Mouse (Mus musculus) kidney, embryonic 15.5 days (tissue): ENCODE data around the gene Osbpl5. TPM values are rescaled to one million over a fixed set of nuclear protein-coding genes. Genes with fewer than 3 reads are reported as not detected.
A peak's percentile ranks its signal among the peaks of the same experiment; 100 is the strongest.

Source experiments
- ATAC-seq: fragments of 200-750 bp; cut with Nextera tagmentation; replicated peaks from 2 replicates; pipeline ENCODE4 v1.8.0; 2017; ENCODE audit warnings: moderate TSS enrichment; ENCODE audit not compliant: low FRiP score
- H3K27ac ChIP-seq: fragments of 300-500 bp; sonication (generic); 2 replicates; pipeline ENCODE4 v1.5.1; 2015; ENCODE audit warnings: mild to moderate bottlenecking, inconsistent platforms
- H3K27me3 ChIP-seq: fragments of 300-500 bp; sonication (generic); 2 replicates; pipeline ENCODE4 v1.6.1; 2015; ENCODE audit warnings: inconsistent platforms
- H3K36me3 ChIP-seq: fragments of 300-500 bp; sonication (generic); 2 replicates; pipeline ENCODE4 v1.6.1; 2015; ENCODE audit warnings: inconsistent platforms
- H3K4me1 ChIP-seq: fragments of 300-500 bp; sonication (generic); 2 replicates; pipeline ENCODE4 v1.6.1; 2015; ENCODE audit warnings: inconsistent platforms
- H3K4me2 ChIP-seq: fragments of 300-500 bp; sonication (generic); 2 replicates; pipeline ENCODE4 v1.6.1; 2015; ENCODE audit warnings: moderate library complexity, mild to moderate bottlenecking, inconsistent platforms
- H3K4me3 ChIP-seq: fragments of 300-500 bp; sonication (generic); replicated peaks from 2 replicates; pipeline ENCODE4 v1.5.1; 2015; ENCODE audit warnings: mild to moderate bottlenecking, inconsistent platforms
- H3K9ac ChIP-seq: fragments of 300-500 bp; sonication (generic); 2 replicates; pipeline ENCODE4 v1.6.1; 2015; ENCODE audit warnings: mild to moderate bottlenecking, inconsistent platforms
- H3K9me3 ChIP-seq: fragments of 300-500 bp; sonication (generic); replicated peaks from 2 replicates; pipeline ENCODE4 v1.6.1; 2016; ENCODE audit warnings: inconsistent platforms
- WGBS: fragments of 180-500 bp; shearing (Covaris S2); methylation state at CpG from one replicate; pipeline ENCODE4 v1.1.7; 2015; ENCODE audit warnings: mixed read lengths; 5-methylcytosine and 5-hydroxymethylcytosine counted together
- polyA plus RNA-seq: library from polyadenylated mRNA; unstranded; fragments of >200 nt; fragmentation: Nextera tagmentation; extraction: Ambion mirVana; gene quantifications from 2 replicates; pipeline ENCODE4 v1.2.1, GENCODE M21; 2015

Osbpl5 gene
- polyA plus RNA-seq, 1 experiment from 2014 or later: 34.0 TPM

DNA sequence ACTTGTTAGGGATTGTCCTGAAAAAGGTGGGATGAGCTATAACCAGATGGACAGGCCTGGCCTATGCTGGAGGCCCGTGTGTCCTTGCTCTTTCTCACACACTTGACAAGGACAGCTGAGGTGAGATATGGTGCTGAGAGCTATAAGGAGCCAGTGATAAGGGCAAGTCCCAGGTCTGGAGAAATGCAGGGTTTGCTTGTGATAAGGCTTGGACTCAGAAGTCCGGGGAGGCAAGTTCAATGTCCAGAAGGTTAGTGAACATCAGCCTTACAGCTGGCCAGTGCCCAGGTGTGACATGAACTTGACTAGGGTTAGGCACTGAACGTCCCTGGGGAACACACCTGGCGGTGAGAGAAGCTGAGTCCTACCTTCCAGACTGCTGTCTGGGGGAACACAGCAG is 4.7 kb downstream of the Osbpl5 start:
- Histone ChIP-seq H3K4me3 (no peak overlapping the region), H3K27me3 (peaks cover 17% of the 10 kb centered on the region), H3K27ac (no peak overlapping the region), H3K36me3 (no peaks in the 10 kb centered on the region), H3K9me3 (no peaks in the 10 kb centered on the region), H3K9ac (no peak overlapping the region), H3K4me1 (peaks cover 17% of the 10 kb centered on the region), H3K4me2 (no peak overlapping the region)
- 70% methylated on average over 4 of the region's 4 CpGs for WGBS
- no peak for ATAC-seq

DNA sequence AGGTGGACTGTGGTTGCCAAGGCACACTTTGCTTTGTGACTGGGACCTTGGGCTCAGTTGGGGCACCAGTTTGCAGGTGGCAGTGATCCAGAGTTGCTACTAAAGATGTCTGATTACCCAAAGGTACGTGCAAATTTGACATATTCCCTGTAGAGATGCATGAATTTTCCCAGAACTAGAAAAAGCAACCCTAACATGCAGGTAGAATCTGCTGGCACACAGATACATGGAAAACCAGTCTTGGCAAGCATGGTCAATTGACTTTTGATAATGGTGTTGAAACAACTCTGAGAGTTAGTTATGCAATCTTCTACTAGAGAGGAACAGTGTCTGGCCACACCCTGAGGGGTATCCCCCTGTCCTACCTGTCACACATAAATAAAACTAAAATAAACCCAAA is 5.4 kb downstream of the Osbpl5 start:
- peaks cover 11% of the 10 kb centered on the region for H3K4me1 ChIP-seq
- H3K4me3 ChIP-seq: no peak overlapping the region
- no peaks in the 10 kb centered on the region for H3K36me3 ChIP-seq
- no peak overlapping the region for H3K4me2 ChIP-seq
- H3K27me3 ChIP-seq: peaks cover 16% of the 10 kb centered on the region
- no peaks in the 10 kb centered on the region for H3K9me3 ChIP-seq
- no peak overlapping the region for H3K27ac ChIP-seq
- no peak overlapping the region for H3K9ac ChIP-seq
- no peak for ATAC-seq
- 86% methylated on average over 1 of the region's 1 CpGs for WGBS

DNA sequence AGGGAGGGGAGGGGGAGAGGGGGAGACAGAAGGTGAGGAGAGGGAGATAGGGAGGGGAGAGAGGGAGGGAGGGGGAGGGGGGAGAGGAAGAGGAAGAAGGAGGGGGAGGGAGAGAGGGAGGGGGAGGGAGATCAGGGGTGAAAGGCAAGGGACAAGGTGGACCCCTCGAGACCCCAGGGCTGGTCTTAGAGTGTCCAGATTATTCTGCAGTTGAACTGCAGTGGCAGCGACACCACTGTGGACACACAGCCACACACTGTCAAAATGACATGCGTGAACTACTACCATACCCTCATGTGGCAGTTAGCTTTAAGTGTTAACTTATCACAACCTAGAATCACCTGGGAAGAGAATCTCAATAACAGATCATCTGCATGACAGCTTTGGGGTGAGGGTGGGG is 7.7 kb downstream of the Osbpl5 start:
- Histone ChIP-seq H3K27ac (no peak overlapping the region), H3K4me1 (peaks cover 8% of the 10 kb centered on the region), H3K9me3 (no peaks in the 10 kb centered on the region), H3K4me3 (no peak overlapping the region), H3K27me3 (no peaks in the 10 kb centered on the region), H3K4me2 (no peak overlapping the region), H3K36me3 (no peaks in the 10 kb centered on the region), H3K9ac (no peak overlapping the region)
- 68% methylated on average over 3 of the region's 3 CpGs for WGBS
- ATAC-seq: no peak

DNA sequence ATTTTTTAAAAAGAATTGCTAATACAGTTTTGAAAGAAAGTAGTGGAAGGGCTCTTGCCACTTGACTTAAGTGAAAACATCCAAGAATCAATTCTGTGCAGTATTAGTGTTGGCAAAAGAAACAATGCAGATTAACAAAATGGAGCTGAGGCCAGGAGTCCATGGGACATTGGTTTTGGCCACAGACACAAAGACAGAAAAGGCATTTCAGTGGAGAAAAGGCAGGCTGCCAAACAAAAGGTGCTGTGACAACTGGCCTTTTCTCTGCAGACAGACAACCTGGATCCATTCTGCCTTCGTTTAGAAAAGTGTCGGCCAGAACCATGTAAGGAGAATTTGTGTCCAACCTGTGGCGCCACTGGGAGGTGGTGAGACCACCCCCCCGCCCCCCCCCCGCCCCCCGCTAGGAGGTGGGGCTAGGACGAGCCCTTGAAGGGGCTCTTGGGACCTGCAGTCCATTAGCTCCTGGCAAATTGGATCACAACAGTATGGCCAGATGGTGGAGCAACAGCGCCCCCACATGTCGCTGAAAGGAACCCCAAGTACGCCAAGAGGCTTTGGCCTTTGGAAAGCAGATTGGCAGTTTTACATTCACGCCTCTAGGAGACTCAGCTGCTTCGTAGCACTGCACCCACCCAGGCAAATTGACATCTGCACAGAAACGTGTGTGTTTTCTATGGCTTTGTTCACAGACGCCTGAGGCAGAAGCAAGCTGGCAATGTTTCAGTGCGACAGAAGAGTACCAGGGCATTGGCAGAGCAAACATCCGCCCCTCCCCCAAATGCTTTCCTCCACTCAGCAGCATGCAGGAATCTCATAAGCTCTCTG is 8.5 kb downstream of the Osbpl5 start:
- peak overlapping the region; percentile 0; the same call in 1 of the 2 replicates for H3K9ac ChIP-seq
- H3K4me3 ChIP-seq: peak overlapping the region; percentile 15
- peak; percentile 78 for ATAC-seq
- H3K27me3 ChIP-seq: no peaks in the 10 kb centered on the region
- H3K4me2 ChIP-seq: peak overlapping the region; percentile 56
- no peaks in the 10 kb centered on the region for H3K36me3 ChIP-seq
- H3K9me3 ChIP-seq: no peaks in the 10 kb centered on the region
- H3K27ac ChIP-seq: no peak overlapping the region; the same call in 1 of the 2 replicates
- H3K4me1 ChIP-seq: peaks cover 8% of the 10 kb centered on the region
- 3% methylated on average over 16 of the region's 16 CpGs for WGBS

DNA sequence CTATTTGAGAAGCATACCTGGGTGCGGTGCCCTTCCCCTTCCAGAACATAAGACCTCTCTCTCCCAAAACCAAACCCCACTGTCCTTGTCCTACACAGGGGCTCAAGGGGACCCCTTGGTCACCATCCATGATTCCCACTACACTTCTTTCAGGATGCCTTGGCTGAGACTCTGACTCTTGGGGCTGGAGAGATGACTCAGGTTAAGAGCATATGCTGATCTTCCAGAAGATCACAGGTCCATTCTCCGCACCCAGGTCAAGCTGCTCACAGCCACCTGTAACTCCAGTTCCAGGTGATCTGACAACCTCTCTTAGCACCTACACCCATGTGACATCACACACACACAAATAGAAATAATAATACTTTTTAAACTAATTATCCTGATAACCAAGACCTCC is 16.1 kb downstream of the Osbpl5 start:
- Histone ChIP-seq H3K4me3 (peak overlapping the region; percentile 58), H3K9me3 (no peaks in the 10 kb centered on the region), H3K27ac (0 out of 2 replicates have a peak overlapping the region, but pooled peaks have one; percentile 29), H3K4me2 (peak overlapping the region; percentile 86), H3K9ac (peak overlapping the region; percentile 78), H3K4me1 (peaks cover 31% of the 10 kb centered on the region), H3K27me3 (no peaks in the 10 kb centered on the region), H3K36me3 (no peaks in the 10 kb centered on the region)
- peak; percentile 23 for ATAC-seq
- WGBS: 27% methylated on average over 2 of the region's 2 CpGs

DNA sequence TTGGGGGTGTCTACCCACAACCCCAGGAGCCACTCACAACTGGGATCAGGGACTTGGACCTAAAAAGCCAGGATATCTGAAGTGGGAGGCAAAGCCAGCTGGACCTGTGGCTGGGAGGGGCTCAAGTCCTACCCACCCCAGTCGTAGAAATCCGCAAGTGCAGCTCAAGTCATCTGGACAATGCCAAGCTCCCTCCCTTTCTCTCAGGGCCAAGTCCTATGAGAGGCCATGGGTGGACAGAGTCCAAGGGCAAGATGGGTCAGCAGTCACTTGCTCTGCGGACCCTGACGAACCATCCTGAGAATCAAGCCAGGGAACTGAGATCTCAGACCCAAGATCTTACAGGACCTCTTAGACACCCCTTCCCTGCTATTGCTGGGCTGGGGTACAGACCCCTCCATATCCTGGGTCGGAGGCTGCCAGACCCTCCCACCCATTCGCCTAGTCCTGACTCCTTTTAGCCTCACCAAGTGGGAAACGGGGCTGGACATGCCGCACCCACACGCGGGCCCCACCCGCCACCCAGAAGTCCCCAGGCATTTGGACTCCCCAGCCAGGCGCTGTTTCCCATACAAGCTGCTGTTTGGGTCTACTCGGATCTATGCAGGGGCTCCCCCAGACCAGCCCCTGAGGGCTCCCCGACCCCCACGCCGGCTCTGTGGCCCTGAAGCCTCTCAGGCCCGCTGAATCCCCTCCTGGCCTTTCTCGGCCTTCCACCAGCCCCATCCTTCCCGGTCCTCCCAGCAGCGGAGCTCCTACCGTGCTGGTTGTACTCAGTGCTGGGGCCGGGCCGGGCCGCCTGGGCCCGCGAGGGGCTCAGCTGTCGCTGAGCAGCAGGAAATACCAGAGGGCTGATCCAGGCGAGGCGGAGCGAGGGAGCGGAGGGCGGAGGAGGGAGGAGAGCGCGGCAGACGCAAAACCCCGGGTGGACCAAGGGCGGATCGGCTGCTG is 17.0 kb downstream of the Osbpl5 start:
- no peaks in the 10 kb centered on the region for H3K27me3 ChIP-seq

DNA sequence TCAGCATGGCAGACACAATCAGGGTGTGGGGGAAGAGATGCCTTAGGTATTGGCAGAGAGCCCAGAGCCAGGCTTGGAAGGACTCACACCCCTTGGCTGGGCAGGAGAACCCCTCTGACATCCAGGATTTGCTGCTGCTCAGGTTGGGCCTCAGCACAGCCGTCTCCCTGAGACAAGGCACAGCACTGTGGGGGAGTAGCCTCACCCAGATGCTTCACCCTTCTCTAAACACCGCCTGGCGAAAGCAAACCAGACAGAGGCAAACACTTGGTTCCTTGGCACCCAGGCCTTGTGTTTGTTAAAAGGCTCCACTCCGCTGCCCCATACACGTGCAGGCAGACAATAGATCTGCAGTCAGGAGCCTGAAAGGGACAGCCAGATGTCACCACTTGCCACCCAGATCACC is 18.2 kb downstream of the Osbpl5 start:
- H3K4me1 ChIP-seq: peaks cover 31% of the 10 kb centered on the region
- H3K27ac ChIP-seq: peak overlapping the region; percentile 61
- no peaks in the 10 kb centered on the region for H3K27me3 ChIP-seq
- WGBS: 21% methylated on average over 5 of the region's 5 CpGs
- no peaks in the 10 kb centered on the region for H3K9me3 ChIP-seq
- peak; percentile 41; the same call in 1 of the 2 replicates for ATAC-seq
- H3K4me2 ChIP-seq: peak overlapping the region; percentile 86
- H3K9ac ChIP-seq: peak overlapping the region; percentile 78; the same call in 1 of the 2 replicates
- peak overlapping the region; percentile 58 for H3K4me3 ChIP-seq
- peaks cover 2% of the 10 kb centered on the region; the same call in 1 of the 2 replicates for H3K36me3 ChIP-seq

More for the DNA sequence above, 17.0 kb downstream of the Osbpl5 start:
- H3K36me3 ChIP-seq: no peaks in the 10 kb centered on the region
- ATAC-seq: peak; percentile 92
- H3K4me1 ChIP-seq: peaks cover 31% of the 10 kb centered on the region
- peak overlapping the region; percentile 58 for H3K4me3 ChIP-seq
- H3K9me3 ChIP-seq: no peaks in the 10 kb centered on the region
- H3K4me2 ChIP-seq: peak overlapping the region; percentile 86
- peak overlapping the region; percentile 78 for H3K9ac ChIP-seq
- H3K27ac ChIP-seq: peak overlapping the region; percentile 81
- WGBS: 2% methylated on average over 38 of the region's 38 CpGs

DNA sequence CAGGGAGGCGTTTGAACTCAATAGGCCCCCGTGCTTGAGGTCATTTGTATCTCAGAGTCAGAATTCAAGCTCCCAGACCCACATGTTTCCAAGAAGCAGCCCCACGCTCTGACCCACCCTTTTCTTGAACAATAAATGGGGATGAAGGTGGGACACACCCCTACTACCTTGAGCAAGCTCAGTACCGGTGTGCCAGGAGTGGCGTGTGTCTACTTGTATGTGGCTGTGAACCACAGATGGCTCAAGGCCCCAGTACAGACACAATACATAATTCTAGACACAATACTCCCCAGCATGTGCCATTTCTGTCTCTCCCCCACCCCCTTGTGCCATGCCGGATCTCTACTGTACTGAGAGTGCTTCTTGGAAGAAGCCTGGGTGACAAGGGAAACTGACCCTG is 18.6 kb downstream of the Osbpl5 start:
- peak overlapping the region; percentile 78; the same call in 1 of the 2 replicates for H3K9ac ChIP-seq
- H3K36me3 ChIP-seq: peaks cover 3% of the 10 kb centered on the region; the same call in 1 of the 2 replicates
- peak overlapping the region; percentile 61 for H3K27ac ChIP-seq
- no peaks in the 10 kb centered on the region for H3K9me3 ChIP-seq
- ATAC-seq: no peak
- H3K27me3 ChIP-seq: no peaks in the 10 kb centered on the region
- H3K4me2 ChIP-seq: peak overlapping the region; percentile 86
- H3K4me3 ChIP-seq: peak overlapping the region; percentile 58
- 66% methylated on average over 6 of the region's 6 CpGs for whole genome bisulfite sequencing
- peaks cover 31% of the 10 kb centered on the region for H3K4me1 ChIP-seq

DNA sequence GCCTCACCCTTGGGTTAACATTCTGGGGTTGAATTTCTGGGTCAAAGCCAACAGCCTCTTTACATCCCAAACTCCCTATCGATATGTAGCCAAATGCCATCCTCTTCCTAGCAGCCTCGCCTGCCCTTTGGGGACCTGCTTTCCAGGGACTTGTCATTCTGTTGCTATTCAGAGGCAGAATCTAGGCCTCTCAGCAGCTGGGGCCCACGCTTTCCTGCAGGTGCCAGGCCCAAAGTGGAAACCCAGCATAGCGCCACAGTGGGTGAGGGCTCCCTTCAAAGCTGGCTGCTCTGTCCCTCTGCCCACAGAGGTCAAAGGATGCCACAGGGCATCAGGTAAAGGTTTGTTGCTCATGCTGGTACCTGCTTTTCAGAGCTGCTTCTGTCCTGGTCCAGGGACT is 23.0 kb downstream of the Osbpl5 start:
- Histone ChIP-seq H3K27ac (no peak overlapping the region), H3K4me2 (no peak overlapping the region), H3K9me3 (no peaks in the 10 kb centered on the region), H3K36me3 (peaks cover 3% of the 10 kb centered on the region; the same call in 1 of the 2 replicates), H3K4me1 (peaks cover 25% of the 10 kb centered on the region), H3K9ac (no peak overlapping the region), H3K4me3 (no peak overlapping the region), H3K27me3 (no peaks in the 10 kb centered on the region)
- WGBS: 90% methylated on average over 4 of the region's 4 CpGs
- ATAC-seq: no peak

DNA sequence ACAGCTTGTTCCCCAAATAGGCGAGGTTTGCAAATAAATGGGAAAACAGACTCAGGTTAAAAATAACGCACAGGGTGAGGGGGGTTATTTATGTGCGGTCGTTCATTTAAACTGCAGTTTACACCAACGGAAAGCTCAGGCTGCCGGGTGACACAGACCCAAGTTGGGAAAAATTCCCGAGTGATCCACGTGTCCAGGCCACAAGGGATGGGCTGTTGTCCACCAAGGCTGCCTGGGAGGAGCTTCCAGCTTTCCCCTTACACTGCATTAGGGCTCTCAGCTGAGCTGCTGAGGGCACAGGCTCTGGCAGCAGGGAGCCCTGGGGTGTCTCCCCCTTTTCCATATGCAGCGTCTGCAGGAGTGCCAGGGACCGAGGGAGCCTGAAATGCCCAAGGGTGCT is 26.9 kb downstream of the Osbpl5 start:
- Histone ChIP-seq H3K4me1 (peaks cover 13% of the 10 kb centered on the region), H3K27me3 (no peaks in the 10 kb centered on the region), H3K27ac (peak overlapping the region; percentile 24; the same call in 1 of the 2 replicates), H3K4me3 (no peak overlapping the region), H3K36me3 (peaks cover 3% of the 10 kb centered on the region; the same call in 1 of the 2 replicates), H3K9ac (no peak overlapping the region), H3K4me2 (no peak overlapping the region), H3K9me3 (no peaks in the 10 kb centered on the region)
- WGBS: 51% methylated on average over 10 of the region's 10 CpGs
- no peak for ATAC-seq

DNA sequence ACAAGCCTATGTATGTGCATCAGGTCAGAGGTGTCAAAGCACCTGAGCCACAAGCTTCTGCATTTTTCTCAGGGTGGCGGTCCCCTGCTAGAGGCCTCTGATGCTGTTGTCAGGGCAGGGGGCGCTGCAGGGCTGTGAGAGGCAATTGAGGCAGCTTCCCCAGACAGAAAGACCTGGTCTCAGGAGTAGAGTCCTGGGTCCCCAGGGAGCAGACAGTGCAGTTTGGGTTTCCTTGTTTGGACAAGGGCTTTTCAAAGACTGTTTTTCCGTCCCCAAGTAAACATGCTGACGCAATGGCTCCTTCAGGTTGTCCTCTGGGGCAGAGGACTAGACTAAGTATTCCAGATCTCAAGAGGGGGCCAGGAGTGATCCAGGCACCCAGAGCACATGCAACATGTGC is 30.4 kb downstream of the Osbpl5 start:
- 76% methylated on average over 4 of the region's 4 CpGs for WGBS
- no peaks in the 10 kb centered on the region for H3K9me3 ChIP-seq
- H3K4me3 ChIP-seq: no peak overlapping the region
- no peak overlapping the region for H3K27ac ChIP-seq
- ATAC-seq: no peak
- H3K36me3 ChIP-seq: no peaks in the 10 kb centered on the region
- H3K27me3 ChIP-seq: no peaks in the 10 kb centered on the region
- H3K9ac ChIP-seq: no peak overlapping the region
- no peak overlapping the region for H3K4me2 ChIP-seq
- H3K4me1 ChIP-seq: peaks cover 13% of the 10 kb centered on the region
